Mouse (Mus musculus): Measurements from ENCODE around the gene Auts2.

- TF ChIP-seq CTCF (IDR thresholded peaks at IDR 0.05; ENCODE audit: low read depth) (no peak), EP300 (IDR thresholded peaks at IDR 0.05; ENCODE audit: low read depth) (no peak)
Observed at GRCm38 (mm10) chr5:132375130-132375529, 168.0 kb downstream of the Auts2 start.
